11 mouse cellular contexts compared by ENCODE assay signal in genomic region chr17:12162824-12163223, GRCm38 (mm10). TPM values are rescaled to one million over a fixed set of nuclear protein-coding genes. Genes with fewer than 3 reads are reported as not detected.
A peak's percentile ranks its signal among the peaks of the same experiment; 100 is the strongest.
DNase-seq lines count a peak whose midpoint lies in the region; ATAC-seq lines count a peak whose summit lies in the region.
"Had no signal": no experiment of that assay in that cellular context is flagged by ENCODE, and none has a peak within 500 bp of the region (broad histone marks: within the 10 kb centered on the region; RNA-seq: fewer than 3 reads in every experiment).

No protein-coding gene starts in this region.

- H3K4me1 ChIP-seq in hindbrain, embryonic 14.5 days (replicated peaks; ENCODE audit: control insufficient read depth, insufficient read depth, low read length), result peaks cover 15% of the 10 kb centered on the region
- peaks cover 10% of the 10 kb centered on the region for H3K4me1 ChIP-seq in hindbrain, embryonic 10.5 days (replicated peaks)
- peaks cover 22% of the 10 kb centered on the region for H3K4me1 ChIP-seq in embryonic facial prominence, embryonic 14.5 days (ENCODE audit: control insufficient read depth, insufficient read depth, low read length)

- DNase-seq in hindbrain, embryonic 14.5 days (ENCODE audit: low spot score), result no peak
- no peak for DNase-seq in hindbrain, embryonic 10.5 days (ENCODE audit: low spot score)
- peak; percentile 70 for DNase-seq in 3134 (ENCODE audit: extremely low read depth, insufficient read length, low spot score)
- DNase-seq in A20 (ENCODE audit: low read depth, low spot score), result peak; percentile 72
- peak; percentile 90 for DNase-seq in embryonic facial prominence, embryonic 14.5 days (ENCODE audit: low spot score)
- DNase-seq in ovary, adult 18-20 months (ENCODE audit: low spot score), result no peak
- no peak for DNase-seq in adrenal gland, postnatal 10 days
- DNase-seq: thymus, postnatal 25 days had no signal

- no peak for ATAC-seq in hindbrain, embryonic 14.5 days (ENCODE audit: low FRiP score)
- ATAC-seq in embryonic facial prominence, embryonic 14.5 days (ENCODE audit: low read depth), result peak; percentile 81
- ATAC-seq: forebrain, embryonic 15.5 days had no signal

- H3K9me3 ChIP-seq in hindbrain, embryonic 14.5 days (ENCODE audit: control insufficient read depth, low read length), result no peaks in the 10 kb centered on the region
- H3K9me3 ChIP-seq in hindbrain, embryonic 10.5 days, result no peaks in the 10 kb centered on the region
- no peaks in the 10 kb centered on the region for H3K9me3 ChIP-seq in embryonic facial prominence, embryonic 14.5 days (ENCODE audit: control insufficient read depth, low read length)
- H3K9me3 ChIP-seq: forebrain, embryonic 15.5 days; limb, embryonic 15.5 days; neural tube, embryonic 13.5 days had no signal

- H3K36me3 ChIP-seq in hindbrain, embryonic 14.5 days (replicated peaks; ENCODE audit: control insufficient read depth, insufficient read depth), result no peaks in the 10 kb centered on the region
- peaks cover 36% of the 10 kb centered on the region for H3K36me3 ChIP-seq in hindbrain, embryonic 10.5 days
- 0 out of 2 replicates have a peak, but pooled peaks cover 4% of the 10 kb centered on the region for H3K36me3 ChIP-seq in embryonic facial prominence, embryonic 14.5 days (ENCODE audit: control insufficient read depth, insufficient read depth, low read length)
- H3K36me3 ChIP-seq: forebrain, embryonic 15.5 days; limb, embryonic 15.5 days had no signal

- H3K4me2 ChIP-seq in hindbrain, embryonic 14.5 days (replicated peaks), result no peak overlapping the region
- 0 out of 2 replicates have a peak overlapping the region, but pooled peaks have one; percentile 25 for H3K4me2 ChIP-seq in embryonic facial prominence, embryonic 14.5 days (ENCODE audit: low read depth, low read length)
- H3K4me2 ChIP-seq: forebrain, embryonic 15.5 days; limb, embryonic 15.5 days; neural tube, embryonic 13.5 days had no signal

- no peak overlapping the region for H3K9ac ChIP-seq in hindbrain, embryonic 14.5 days
- H3K9ac ChIP-seq in embryonic facial prominence, embryonic 14.5 days (ENCODE audit: low read depth, low read length), result no peak overlapping the region
- H3K9ac ChIP-seq: forebrain, embryonic 15.5 days; limb, embryonic 15.5 days; neural tube, embryonic 13.5 days had no signal

- H3K4me3 ChIP-seq in hindbrain, embryonic 14.5 days (replicated peaks; ENCODE audit: low read length), result no peak overlapping the region
- no peak overlapping the region for H3K4me3 ChIP-seq in hindbrain, embryonic 10.5 days
- H3K4me3 ChIP-seq in embryonic facial prominence, embryonic 14.5 days (ENCODE audit: low read depth, low read length), result no peak overlapping the region
- H3K4me3 ChIP-seq: forebrain, embryonic 15.5 days; limb, embryonic 15.5 days; neural tube, embryonic 13.5 days had no signal

- H3K27ac ChIP-seq in hindbrain, embryonic 14.5 days, result 0 out of 2 replicates have a peak overlapping the region, but pooled peaks have one; percentile 1
- H3K27ac ChIP-seq in hindbrain, embryonic 10.5 days, result no peak overlapping the region
- peak overlapping the region; percentile 57 for H3K27ac ChIP-seq in embryonic facial prominence, embryonic 14.5 days (replicated peaks; ENCODE audit: low read depth, low read length)
- H3K27ac ChIP-seq: forebrain, embryonic 15.5 days; neural tube, embryonic 13.5 days had no signal

- WGBS in hindbrain, embryonic 14.5 days, result 57% methylated on average over 4 of the region's 4 CpGs
- 83% methylated on average over 4 of the region's 4 CpGs for WGBS in hindbrain, embryonic 10.5 days
- 29% methylated on average over 4 of the region's 4 CpGs for WGBS in embryonic facial prominence, embryonic 14.5 days

- H3K27me3 ChIP-seq in hindbrain, embryonic 14.5 days (ENCODE audit: control insufficient read depth, insufficient read depth, low read length), result no peaks in the 10 kb centered on the region
- H3K27me3 ChIP-seq in hindbrain, embryonic 10.5 days (ENCODE audit: insufficient read depth, poor library complexity, severe bottlenecking), result no peaks in the 10 kb centered on the region
- H3K27me3 ChIP-seq in embryonic facial prominence, embryonic 14.5 days (replicated peaks; ENCODE audit: control insufficient read depth, insufficient read depth, low read length), result no peaks in the 10 kb centered on the region
- H3K27me3 ChIP-seq: forebrain, embryonic 15.5 days; limb, embryonic 15.5 days; neural tube, embryonic 13.5 days had no signal

RNA-seq across cellular contexts. Expression of gene Agpat4, which starts 44.3 kb away (rescaled TPM):
- 36.1 and 38.2 TPM in 2 replicates for polyA plus RNA-seq in hindbrain, embryonic 14.5 days (2014; fragmentation: Nextera tagmentation; extraction: Ambion mirVana)
- polyA plus RNA-seq in hindbrain, embryonic 10.5 days (2016; fragmentation: Nextera tagmentation; extraction: Ambion mirVana), result 44.4 and 47.0 TPM in 2 replicates
- 19.6 and 23.2 TPM in 2 replicates for polyA plus RNA-seq in embryonic facial prominence, embryonic 14.5 days (2014; fragmentation: Nextera tagmentation; extraction: Ambion mirVana)
- total RNA-seq in adrenal gland, postnatal 10 days (2021), result 10 to 100 TPM; 19.9 to 21.0 TPM

Comparison
In these comparisons a context has a peak if more than half of its experiments do, and no peak if none do; other contexts are left out.
1. DNase-seq: peak in 3134 (single experiment), A20 (single experiment) and embryonic facial prominence, embryonic 14.5 days (single experiment); none in hindbrain, embryonic 14.5 days (single experiment), hindbrain, embryonic 10.5 days (single experiment), ovary, adult 18-20 months (single experiment) and adrenal gland, postnatal 10 days (single experiment).